Mouse (Mus musculus): ENCODE data around the gene Etl4.

DNA sequence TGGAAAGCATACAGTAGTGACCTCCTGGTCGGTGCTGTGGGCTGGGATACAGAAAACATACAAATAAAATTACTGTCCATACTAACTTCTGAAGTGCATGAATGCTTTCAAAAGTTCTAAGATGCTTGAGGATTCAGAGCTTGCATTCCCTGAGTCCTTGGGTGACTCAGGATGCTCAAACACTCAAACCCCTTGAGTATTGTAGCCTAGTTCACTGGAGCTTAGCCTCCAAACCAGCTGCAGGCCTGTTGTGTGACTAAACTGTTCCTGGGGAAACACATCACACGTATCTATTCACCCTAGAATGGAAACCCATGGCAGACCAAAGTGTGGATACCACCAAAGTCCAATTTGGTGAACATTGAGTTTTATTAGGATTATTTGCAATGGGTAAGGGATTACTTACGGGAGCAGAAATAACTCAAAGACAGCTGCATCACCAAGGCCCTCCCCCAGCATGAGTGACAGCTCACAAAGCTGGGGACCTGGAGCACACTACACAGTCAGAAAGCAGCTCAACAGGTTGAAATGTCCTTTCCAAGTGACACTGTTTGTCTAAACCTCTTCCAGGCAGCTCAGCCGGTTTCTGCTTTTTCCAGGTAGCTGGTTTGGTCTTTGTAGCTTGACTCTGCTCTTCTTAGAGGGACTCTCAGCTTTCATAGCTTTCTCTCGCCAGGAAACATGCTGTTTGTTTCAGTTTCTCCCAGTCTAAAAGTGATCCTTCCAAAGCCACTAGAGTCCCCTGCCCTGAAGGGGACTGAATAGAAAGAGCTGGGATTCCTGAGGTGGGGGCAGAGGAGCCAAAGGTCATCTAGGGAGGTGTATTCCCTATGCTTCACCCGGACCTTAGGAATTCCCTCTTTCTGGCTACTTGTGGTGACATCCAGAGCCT, 598.5 kb downstream of the Etl4 start:
- TF ChIP-seq CTCF (IDR thresholded peaks at IDR 0.05; ENCODE audit: low read depth) (no peak), EP300 (IDR thresholded peaks at IDR 0.05; ENCODE audit: low read depth) (no peak)

All from heart, postnatal 0 days (tissue).